Mouse (Mus musculus): Measurements from ENCODE around the gene Alox12b. TPM values are rescaled to one million over a fixed set of nuclear protein-coding genes. Genes with fewer than 3 reads are reported as not detected.

The Alox12b gene
- polyA plus RNA-seq (2012; rRNA removed; ENCODE audit: low replicate concordance) = 0.05 and 1.6 TPM in 2 replicates

DNA sequence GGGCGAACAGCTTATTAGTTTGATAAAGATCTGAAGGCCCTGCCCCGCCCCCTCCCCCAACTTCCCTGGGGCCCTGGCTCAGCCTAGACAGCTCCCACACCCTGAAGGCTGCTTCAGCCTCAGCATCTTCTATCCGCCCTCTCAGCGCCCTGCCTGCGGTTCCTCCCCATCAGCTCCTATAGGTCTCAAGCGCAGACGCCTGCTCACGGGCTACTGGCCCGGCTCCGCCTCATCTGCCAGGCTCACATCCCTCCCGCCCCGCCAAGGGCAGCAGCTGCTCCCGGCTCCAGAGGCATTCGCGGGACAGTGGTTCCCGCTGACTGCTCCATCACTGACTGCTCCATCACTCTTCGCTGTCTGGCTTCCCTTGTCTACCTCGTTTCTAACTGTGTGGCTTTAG, at the start of gene Alox12b:
Gene Alox12b, plus strand, starts transcription at position 190 of the 400 bp plus-strand sequence.

DNA sequence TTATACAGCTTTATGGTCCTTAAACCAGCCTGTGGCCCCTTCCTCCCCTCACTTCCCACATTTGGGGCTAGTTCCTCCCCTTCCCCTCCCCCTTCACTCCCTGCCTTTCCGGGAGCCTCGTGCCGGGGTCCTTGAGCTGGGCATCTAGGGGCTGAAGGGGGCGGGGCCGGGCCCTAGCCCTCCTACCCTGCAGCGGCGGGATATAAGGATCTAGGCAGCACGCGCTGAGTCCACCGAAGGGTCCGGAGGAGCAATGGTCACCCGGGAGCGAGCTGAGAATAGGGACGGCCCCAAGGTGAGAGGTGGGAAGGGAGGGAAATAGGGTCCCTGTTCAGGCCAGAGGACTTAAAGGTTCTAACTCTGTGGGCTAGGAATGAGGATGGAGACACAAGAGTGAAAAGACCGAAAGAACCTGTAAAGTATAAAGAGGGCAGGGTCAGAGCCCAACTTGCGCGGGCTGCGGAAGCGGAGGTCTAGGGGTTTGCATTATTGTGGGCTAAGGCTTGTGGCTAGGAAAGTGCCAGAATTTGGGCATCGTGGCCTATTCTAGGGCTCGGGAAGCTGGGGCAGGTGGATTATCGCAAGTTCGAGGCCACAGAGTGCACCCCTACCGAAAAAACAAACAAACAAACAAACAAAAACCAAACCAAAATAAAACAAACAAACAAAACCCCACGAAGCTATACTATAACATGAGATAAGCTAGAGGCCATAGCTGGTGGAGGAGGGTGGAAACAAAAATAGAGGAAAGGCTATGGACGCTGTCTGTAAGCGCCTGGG, 36.4 kb upstream of the Alox12b start, which contains the start of gene Hes7:
Gene Hes7, plus strand, starts transcription at position 184 of the 780 bp plus-strand sequence.

GRCm38 (mm10) chr11:69122336-69122951, 34.3 kb upstream of the Alox12b start, which contains the start of gene 9130213A22Rik:
Gene 9130213A22Rik, minus strand, starts transcription at chr11:69122589.

DNA sequence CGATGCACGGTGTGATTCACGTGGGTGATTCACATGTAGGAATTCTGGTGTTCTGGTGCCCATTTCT, 31.1 kb upstream of the Alox12b start, which contains the start of gene Aloxe3:
Gene Aloxe3, plus strand, starts transcription at position 45 of the 67 bp plus-strand sequence.

DNA sequence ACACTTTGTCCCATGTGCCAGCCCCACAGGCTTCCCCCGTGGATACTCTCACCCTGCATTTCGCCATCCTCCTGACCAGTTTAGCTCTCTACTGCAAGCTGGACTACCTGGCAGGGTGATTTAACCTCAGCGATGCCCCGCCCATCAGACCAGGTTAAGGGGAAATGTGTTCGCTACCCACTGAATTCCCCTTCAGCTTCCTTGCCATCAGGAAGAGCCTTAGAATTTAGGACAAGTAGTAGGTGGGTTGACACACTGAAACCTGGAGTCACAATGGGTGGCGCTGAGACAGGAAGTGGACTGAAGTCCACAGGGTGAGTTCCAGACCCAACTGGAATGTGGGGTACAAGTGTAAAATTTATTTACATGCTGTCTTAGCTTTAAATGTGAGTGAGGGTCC, 41.0 kb downstream of the Alox12b start, which contains the start of gene Alox8:
Gene Alox8, minus strand, starts transcription at position 101 of the 400 bp plus-strand sequence.

Other genes starting within 250 kb of the Alox12b start
- gene Odf4, start 229.9 kb upstream of the Alox12b start, polyA plus RNA-seq (2012; rRNA removed; ENCODE audit: low replicate concordance) = not detected in 2 replicates
- gene Arhgef15, start 199.5 kb upstream of the Alox12b start, polyA plus RNA-seq (2012; rRNA removed; ENCODE audit: low replicate concordance) = 70.7 and 114 TPM in 2 replicates
- 107 and 135 TPM in 2 replicates for gene Slc25a35, start 188.9 kb upstream of the Alox12b start, polyA plus RNA-seq (2012; rRNA removed; ENCODE audit: low replicate concordance)
- 17.1 and 49.9 TPM in 2 replicates for gene Rangrf, start 181.8 kb upstream of the Alox12b start, polyA plus RNA-seq (2012; rRNA removed; ENCODE audit: low replicate concordance)
- gene Pfas, start 148.5 kb upstream of the Alox12b start, polyA plus RNA-seq (2012; rRNA removed; ENCODE audit: low replicate concordance) = 11.0 and 12.9 TPM in 2 replicates
- 36.3 and 36.6 TPM in 2 replicates for gene Ctc1, start 141.1 kb upstream of the Alox12b start, polyA plus RNA-seq (2012; rRNA removed; ENCODE audit: low replicate concordance)
- gene Aurkb, start 111.3 kb upstream of the Alox12b start, polyA plus RNA-seq (2012; rRNA removed; ENCODE audit: low replicate concordance) = 5.5 and 18.1 TPM in 2 replicates
- gene Borcs6, start 97.3 kb upstream of the Alox12b start, polyA plus RNA-seq (2012; rRNA removed; ENCODE audit: low replicate concordance) = 14.9 and 32.7 TPM in 2 replicates
- 24.3 and 24.6 TPM in 2 replicates for gene Tmem107, start 86.2 kb upstream of the Alox12b start, polyA plus RNA-seq (2012; rRNA removed; ENCODE audit: low replicate concordance)
- gene Vamp2, start 68.5 kb upstream of the Alox12b start, polyA plus RNA-seq (2012; rRNA removed; ENCODE audit: low replicate concordance) = 115 and 123 TPM in 2 replicates
- gene Per1, start 61.8 kb upstream of the Alox12b start, polyA plus RNA-seq (2012; rRNA removed; ENCODE audit: low replicate concordance) = 30.1 and 37.1 TPM in 2 replicates
- 0.29 and 1.0 TPM in 2 replicates for gene Hes7, start 36.6 kb upstream of the Alox12b start, polyA plus RNA-seq (2012; rRNA removed; ENCODE audit: low replicate concordance)
- 1.1 and 1.8 TPM in 2 replicates for gene 9130213A22Rik, start 34.4 kb upstream of the Alox12b start, polyA plus RNA-seq (2012; rRNA removed; ENCODE audit: low replicate concordance)
- gene Aloxe3, start 31.1 kb upstream of the Alox12b start, polyA plus RNA-seq (2012; rRNA removed; ENCODE audit: low replicate concordance) = 1.8 and 2.6 TPM in 2 replicates
- gene Alox8, start 40.9 kb downstream of the Alox12b start, polyA plus RNA-seq (2012; rRNA removed; ENCODE audit: low replicate concordance) = 0.08 TPM in 1 of 2 replicates, not detected in the other
- 0.14 and 0.24 TPM in 2 replicates for gene Gucy2e, start 80.0 kb downstream of the Alox12b start, polyA plus RNA-seq (2012; rRNA removed; ENCODE audit: low replicate concordance)
- 6.4 and 7.9 TPM in 2 replicates for gene Cntrob, start 166.8 kb downstream of the Alox12b start, polyA plus RNA-seq (2012; rRNA removed; ENCODE audit: low replicate concordance)
- 31.5 and 86.9 TPM in 2 replicates for gene Trappc1, start 167.0 kb downstream of the Alox12b start, polyA plus RNA-seq (2012; rRNA removed; ENCODE audit: low replicate concordance)
- 2.1 and 2.7 TPM in 2 replicates for gene Kcnab3, start 169.3 kb downstream of the Alox12b start, polyA plus RNA-seq (2012; rRNA removed; ENCODE audit: low replicate concordance)
- gene Rnf227, start 183.5 kb downstream of the Alox12b start, polyA plus RNA-seq (2012; rRNA removed; ENCODE audit: low replicate concordance) = 0.36 and 2.5 TPM in 2 replicates
- gene Chd3, start 212.4 kb downstream of the Alox12b start, polyA plus RNA-seq (2012; rRNA removed; ENCODE audit: low replicate concordance) = 109 and 197 TPM in 2 replicates
- gene Naa38, start 238.5 kb downstream of the Alox12b start, polyA plus RNA-seq (2012; rRNA removed; ENCODE audit: low replicate concordance) = 151 and 175 TPM in 2 replicates
- 17.6 and 18.6 TPM in 2 replicates for gene Cyb5d1, start 238.6 kb downstream of the Alox12b start, polyA plus RNA-seq (2012; rRNA removed; ENCODE audit: low replicate concordance)
- 51.2 and 75.7 TPM in 2 replicates for gene Tmem88, start 241.2 kb downstream of the Alox12b start, polyA plus RNA-seq (2012; rRNA removed; ENCODE audit: low replicate concordance)